Mouse (Mus musculus): ENCODE measurements at regions not wholly inside any gene's neighbourhood (a gene's known extent, or its start where the extent isn't known, plus 50 kb on each side); places are given as distances from the start of the nearest gene placed in this dataset.

DNA sequence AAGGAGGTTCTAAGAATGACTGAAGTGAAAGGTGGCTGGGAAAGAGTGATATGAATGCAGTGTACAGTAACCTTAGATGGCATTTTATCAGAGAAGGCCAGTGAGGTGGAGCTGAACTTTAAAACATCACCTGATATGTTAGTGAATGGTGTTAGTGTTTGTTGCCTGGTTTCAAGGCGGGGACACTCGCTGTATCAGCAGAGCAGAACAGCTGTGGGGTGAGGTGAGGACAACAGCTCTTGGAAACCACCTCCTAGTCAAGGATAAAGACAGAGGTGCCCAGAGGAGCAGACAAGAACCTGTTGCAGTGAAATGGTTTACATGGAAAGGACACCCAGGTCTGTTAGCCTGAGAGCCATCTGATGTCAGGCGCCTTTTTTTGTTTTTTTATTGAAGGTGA lies 59.7 kb upstream of the Shcbp1 start:
- no peak for TF ChIP-seq EP300 (IDR thresholded peaks at IDR 0.05; ENCODE audit: low read depth)
- TF ChIP-seq CTCF (IDR thresholded peaks at IDR 0.05; ENCODE audit: low read depth): no peak
- no peaks in the 10 kb centered on the region for H3K9me3 ChIP-seq (ENCODE audit: control insufficient read depth, low read length)
- H3K4me2 ChIP-seq (ENCODE audit: low read depth): no peak overlapping the region
- no peaks in the 10 kb centered on the region for H3K27me3 ChIP-seq (ENCODE audit: control insufficient read depth, insufficient read depth, low read length)
- H3K9ac ChIP-seq (replicated peaks): no peak overlapping the region
- peaks cover 0 to 2% of the 10 kb centered on the region in 2 experiments; a peak in 1 of 4 replicates for H3K4me1 ChIP-seq (replicated peaks; ENCODE audit: control insufficient read depth in 2 of 2, insufficient read depth in 2 of 2, low read length in 1 of 2)
- WGBS (ENCODE audit: insufficient replicate concordance): 55% methylated on average over 3 of the region's 3 CpGs
- 0 out of 2 replicates have a peak, but pooled peaks have one; percentile 18 for ATAC-seq (ENCODE audit: insufficient read depth)
- no peak for DNase-seq (ENCODE audit: low read depth in 3 of 3, low spot score in 3 of 3)
- H3K27ac ChIP-seq: no peak overlapping the region
- no peak overlapping the region for H3K4me3 ChIP-seq (ENCODE audit: insufficient read depth in 1 of 2, low read depth in 2 of 2, low read length in 2 of 2)
- no peaks in the 10 kb centered on the region for H3K36me3 ChIP-seq (replicated peaks; ENCODE audit: control insufficient read depth, insufficient read depth, low read depth)

DNA sequence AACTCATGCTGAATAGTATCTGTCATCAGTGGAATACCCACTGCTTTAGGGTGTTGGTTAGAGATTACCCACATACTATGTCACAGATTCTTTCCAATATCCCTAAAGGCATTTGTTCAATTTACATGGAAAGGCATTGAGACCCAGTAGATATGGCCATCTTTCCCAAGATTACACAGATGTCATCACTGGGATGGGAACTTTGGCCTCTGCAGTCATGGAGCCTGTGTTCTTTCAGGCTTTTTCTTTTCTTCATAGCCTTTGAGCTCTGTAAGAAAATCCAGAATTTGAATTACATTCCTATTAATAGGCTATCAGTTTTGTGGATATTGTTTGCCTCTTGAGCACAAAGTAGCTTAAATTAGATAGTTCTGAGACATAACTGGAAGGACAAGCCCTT lies 59.2 kb upstream of the Shcbp1 start:
- Histone ChIP-seq H3K4me3 (ENCODE audit: insufficient read depth in 1 of 2, low read depth in 2 of 2, low read length in 2 of 2) (no peak overlapping the region), H3K9ac (replicated peaks) (no peak overlapping the region), H3K9me3 (ENCODE audit: control insufficient read depth, low read length) (no peaks in the 10 kb centered on the region), H3K27me3 (ENCODE audit: control insufficient read depth, insufficient read depth, low read length) (no peaks in the 10 kb centered on the region), H3K4me1 (replicated peaks; ENCODE audit: control insufficient read depth in 2 of 2, insufficient read depth in 2 of 2, low read length in 1 of 2) (peaks cover 0 to 2% of the 10 kb centered on the region in 2 experiments; a peak in 1 of 4 replicates), H3K36me3 (replicated peaks; ENCODE audit: control insufficient read depth, insufficient read depth, low read depth) (no peaks in the 10 kb centered on the region), H3K27ac (no peak overlapping the region), H3K4me2 (ENCODE audit: low read depth) (no peak overlapping the region)
- TF ChIP-seq CTCF (IDR thresholded peaks at IDR 0.05; ENCODE audit: low read depth): no peak
- no peak for TF ChIP-seq EP300 (IDR thresholded peaks at IDR 0.05; ENCODE audit: low read depth)
- DNase-seq (ENCODE audit: low read depth in 3 of 3, low spot score in 3 of 3) (no peak), ATAC-seq (ENCODE audit: insufficient read depth) (no peak)

DNA sequence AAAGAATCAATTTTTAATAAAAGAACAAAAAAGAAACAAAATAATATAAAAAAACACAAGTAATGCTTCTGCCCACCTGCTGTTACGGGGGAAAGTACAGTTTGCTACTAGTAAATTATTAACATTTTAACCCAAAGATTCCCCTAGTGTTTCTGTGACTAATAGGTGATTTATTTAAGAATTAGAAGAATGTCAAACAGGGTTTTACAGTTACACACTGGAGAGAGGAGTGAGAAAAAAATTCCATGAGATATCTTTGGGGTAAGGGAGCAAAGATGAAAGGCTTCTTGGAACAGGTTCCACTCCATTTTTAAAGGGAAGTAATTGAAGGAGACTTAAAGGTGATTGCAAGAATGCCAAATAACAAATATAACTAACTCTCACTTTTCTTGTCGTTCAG lies 58.4 kb upstream of the Shcbp1 start:
- 57% methylated on average over 2 of the region's 2 CpGs for WGBS (ENCODE audit: insufficient replicate concordance)
- no peak overlapping the region for H3K4me3 ChIP-seq (ENCODE audit: insufficient read depth in 1 of 2, low read depth in 2 of 2, low read length in 2 of 2)
- peak in 1 of 3 experiments; percentile 2 for DNase-seq (ENCODE audit: low read depth in 3 of 3, low spot score in 3 of 3)
- H3K9me3 ChIP-seq (ENCODE audit: control insufficient read depth, low read length): no peaks in the 10 kb centered on the region
- H3K36me3 ChIP-seq (replicated peaks; ENCODE audit: control insufficient read depth, insufficient read depth, low read depth): no peaks in the 10 kb centered on the region
- H3K27ac ChIP-seq: no peak overlapping the region
- TF ChIP-seq EP300 (IDR thresholded peaks at IDR 0.05; ENCODE audit: low read depth) (no peak), CTCF (IDR thresholded peaks at IDR 0.05; ENCODE audit: low read depth) (no peak)
- no peak overlapping the region for H3K4me2 ChIP-seq (ENCODE audit: low read depth)
- H3K9ac ChIP-seq (replicated peaks): no peak overlapping the region
- ATAC-seq (ENCODE audit: insufficient read depth): peak; percentile 51; the same call in 1 of the 2 replicates
- peaks cover 0 to 2% of the 10 kb centered on the region in 2 experiments; a peak in 1 of 4 replicates for H3K4me1 ChIP-seq (replicated peaks; ENCODE audit: control insufficient read depth in 2 of 2, insufficient read depth in 2 of 2, low read length in 1 of 2)
- H3K27me3 ChIP-seq (ENCODE audit: control insufficient read depth, insufficient read depth, low read length): no peaks in the 10 kb centered on the region

DNA sequence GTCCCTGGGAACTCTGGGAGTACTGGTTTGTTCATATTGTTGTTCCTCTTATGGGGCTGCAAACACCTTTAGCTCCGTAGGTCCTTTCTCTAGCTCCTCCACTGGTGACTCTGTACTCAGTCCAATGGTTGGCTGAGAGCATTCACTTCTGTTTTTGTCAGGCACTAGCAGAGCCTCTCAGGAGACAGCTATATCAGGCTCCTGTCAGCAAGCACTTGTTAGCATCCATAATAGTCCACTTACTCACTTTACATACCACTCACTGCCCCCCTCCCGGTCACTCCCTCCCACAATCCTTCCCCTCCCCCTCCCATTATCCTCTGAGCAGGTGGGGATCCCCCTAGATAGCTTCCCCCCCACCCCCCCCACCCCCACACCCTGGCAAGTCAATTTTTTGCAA lies 57.3 kb upstream of the Shcbp1 start:
- H3K4me3 ChIP-seq (ENCODE audit: insufficient read depth in 1 of 2, low read depth in 2 of 2, low read length in 2 of 2): no peak overlapping the region
- no peaks in the 10 kb centered on the region for H3K9me3 ChIP-seq (ENCODE audit: control insufficient read depth, low read length)
- peaks cover 0 to 2% of the 10 kb centered on the region in 2 experiments; a peak in 1 of 4 replicates for H3K4me1 ChIP-seq (replicated peaks; ENCODE audit: control insufficient read depth in 2 of 2, insufficient read depth in 2 of 2, low read length in 1 of 2)
- ATAC-seq (ENCODE audit: insufficient read depth) (no peak), DNase-seq (ENCODE audit: low read depth in 3 of 3, low spot score in 3 of 3) (no peak)
- no peak overlapping the region for H3K9ac ChIP-seq (replicated peaks)
- no peak overlapping the region for H3K4me2 ChIP-seq (ENCODE audit: low read depth)
- H3K36me3 ChIP-seq (replicated peaks; ENCODE audit: control insufficient read depth, insufficient read depth, low read depth): no peaks in the 10 kb centered on the region
- TF ChIP-seq CTCF (IDR thresholded peaks at IDR 0.05; ENCODE audit: low read depth): no peak
- no peak for TF ChIP-seq EP300 (IDR thresholded peaks at IDR 0.05; ENCODE audit: low read depth)
- 65% methylated on average over 2 of the region's 2 CpGs for WGBS (ENCODE audit: insufficient replicate concordance)
- H3K27me3 ChIP-seq (ENCODE audit: control insufficient read depth, insufficient read depth, low read length): no peaks in the 10 kb centered on the region
- H3K27ac ChIP-seq: no peak overlapping the region
